Mouse (Mus musculus) kidney, embryonic 15.5 days (tissue): ENCODE measurements at regions not wholly inside any gene's neighbourhood (a gene's known extent, or its start where the extent isn't known, plus 50 kb on each side); places are given as distances from the start of the nearest gene placed in this dataset.
A peak's percentile ranks its signal among the peaks of the same experiment; 100 is the strongest.

Source experiments
- ATAC-seq: fragments of 200-750 bp; cut with Nextera tagmentation; replicated peaks from 2 replicates; pipeline ENCODE4 v1.8.0; 2017; ENCODE audit warnings: moderate TSS enrichment; ENCODE audit not compliant: low FRiP score
- H3K27ac ChIP-seq: fragments of 300-500 bp; sonication (generic); 2 replicates; pipeline ENCODE4 v1.5.1; 2015; ENCODE audit warnings: mild to moderate bottlenecking, inconsistent platforms
- H3K27me3 ChIP-seq: fragments of 300-500 bp; sonication (generic); 2 replicates; pipeline ENCODE4 v1.6.1; 2015; ENCODE audit warnings: inconsistent platforms
- H3K36me3 ChIP-seq: fragments of 300-500 bp; sonication (generic); 2 replicates; pipeline ENCODE4 v1.6.1; 2015; ENCODE audit warnings: inconsistent platforms
- H3K4me1 ChIP-seq: fragments of 300-500 bp; sonication (generic); 2 replicates; pipeline ENCODE4 v1.6.1; 2015; ENCODE audit warnings: inconsistent platforms
- H3K4me2 ChIP-seq: fragments of 300-500 bp; sonication (generic); 2 replicates; pipeline ENCODE4 v1.6.1; 2015; ENCODE audit warnings: moderate library complexity, mild to moderate bottlenecking, inconsistent platforms
- H3K4me3 ChIP-seq: fragments of 300-500 bp; sonication (generic); replicated peaks from 2 replicates; pipeline ENCODE4 v1.5.1; 2015; ENCODE audit warnings: mild to moderate bottlenecking, inconsistent platforms
- H3K9ac ChIP-seq: fragments of 300-500 bp; sonication (generic); 2 replicates; pipeline ENCODE4 v1.6.1; 2015; ENCODE audit warnings: mild to moderate bottlenecking, inconsistent platforms
- H3K9me3 ChIP-seq: fragments of 300-500 bp; sonication (generic); replicated peaks from 2 replicates; pipeline ENCODE4 v1.6.1; 2016; ENCODE audit warnings: inconsistent platforms
- WGBS: fragments of 180-500 bp; shearing (Covaris S2); methylation state at CpG from one replicate; pipeline ENCODE4 v1.1.7; 2015; ENCODE audit warnings: mixed read lengths; 5-methylcytosine and 5-hydroxymethylcytosine counted together

GRCm38 (mm10) chr16:90335499-90335898 lies 50.3 kb upstream of the Hunk start:
- Histone ChIP-seq H3K4me1 (peaks cover 11% of the 10 kb centered on the region), H3K27ac (no peak overlapping the region), H3K9me3 (no peaks in the 10 kb centered on the region), H3K36me3 (peaks cover 3% of the 10 kb centered on the region; the same call in 1 of the 2 replicates), H3K4me3 (no peak overlapping the region), H3K9ac (no peak overlapping the region), H3K4me2 (0 out of 2 replicates have a peak overlapping the region, but pooled peaks have one; percentile 6), H3K27me3 (peaks cover 6% of the 10 kb centered on the region; the same call in 1 of the 2 replicates)
- no peak for ATAC-seq
- 76% methylated on average over 14 of the region's 14 CpGs for WGBS

GRCm38 (mm10) chr16:90333876-90334825 lies 49.8 kb upstream of the Scaf4 start:
- Histone ChIP-seq H3K4me1 (peaks cover 11% of the 10 kb centered on the region), H3K9ac (no peak overlapping the region), H3K4me3 (no peak overlapping the region), H3K36me3 (no peaks in the 10 kb centered on the region), H3K27ac (no peak overlapping the region), H3K27me3 (peaks cover 6% of the 10 kb centered on the region; the same call in 1 of the 2 replicates), H3K4me2 (no peak overlapping the region), H3K9me3 (no peaks in the 10 kb centered on the region)
- WGBS = 61% methylated on average over 20 of the region's 22 CpGs
- no peak for ATAC-seq
